Mouse (Mus musculus): Measurements from ENCODE around the gene Kcnk3. TPM values are rescaled to one million over a fixed set of nuclear protein-coding genes. Genes with fewer than 3 reads are reported as not detected.

Kcnk3 gene
- polyA plus RNA-seq, 1 experiment from 2014 or later = 2.1 TPM

DNA sequence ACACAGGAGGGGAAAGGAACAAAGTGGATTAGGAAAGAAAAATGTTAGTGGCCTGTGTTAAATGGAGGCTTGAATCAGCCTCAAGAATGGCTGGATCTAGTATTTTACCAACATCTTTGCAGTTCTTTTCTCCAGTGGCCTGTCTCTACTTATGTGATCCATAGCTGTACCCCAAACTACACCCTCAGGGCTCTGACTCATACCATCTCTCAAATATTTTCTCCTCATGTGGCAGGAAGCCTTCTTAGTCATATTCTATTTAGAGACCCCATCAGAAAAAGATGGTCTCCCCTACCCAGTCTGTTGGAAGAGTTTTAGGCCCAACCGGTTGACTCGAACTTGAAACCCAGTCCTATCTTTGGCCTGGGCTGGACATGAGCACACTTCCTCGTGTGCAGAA lies 28.5 kb upstream of the Kcnk3 start:
- Histone ChIP-seq H3K4me1 (ENCODE audit: control insufficient read depth, insufficient read depth, low read length) (no peaks in the 10 kb centered on the region), H3K9me3 (ENCODE audit: control insufficient read depth, low read length) (no peaks in the 10 kb centered on the region), H3K4me2 (replicated peaks; ENCODE audit: low read depth, low read length) (no peak overlapping the region), H3K36me3 (ENCODE audit: control insufficient read depth, insufficient read depth, low read length) (no peaks in the 10 kb centered on the region), H3K27ac (ENCODE audit: low read depth, low read length) (no peak overlapping the region), H3K9ac (ENCODE audit: low read depth, low read length) (no peak overlapping the region), H3K4me3 (ENCODE audit: low read length) (no peak overlapping the region), H3K27me3 (ENCODE audit: control insufficient read depth, insufficient read depth, low read length) (no peaks in the 10 kb centered on the region)
- WGBS = 84% methylated on average over 3 of the region's 3 CpGs
- no peak for ATAC-seq (ENCODE audit: low FRiP score, low TSS enrichment)

DNA sequence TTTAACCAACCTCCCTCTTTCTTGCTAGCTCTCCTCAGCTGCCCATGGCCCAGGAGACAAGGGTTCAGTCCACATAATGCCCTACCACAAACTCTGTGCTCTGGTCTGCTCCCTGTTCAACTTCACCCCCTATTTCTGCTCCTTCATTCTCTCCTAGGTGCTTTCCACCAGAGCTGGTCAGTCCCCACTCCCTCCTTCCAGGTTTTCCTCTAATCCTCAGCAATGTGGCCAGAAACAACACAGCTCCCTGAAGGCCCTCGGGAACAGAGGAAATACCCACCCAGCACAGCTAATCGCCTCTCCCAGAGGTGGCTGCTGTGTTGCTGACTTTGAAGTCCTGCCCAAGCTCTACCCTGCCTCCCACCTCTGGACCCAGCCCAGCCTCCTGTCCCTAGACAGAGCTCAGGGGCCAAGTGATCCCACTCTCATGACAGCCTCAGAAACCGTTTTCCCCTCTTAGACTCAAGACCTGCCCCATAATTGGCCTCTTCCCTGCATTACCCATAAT lies 27.9 kb upstream of the Kcnk3 start:
- ATAC-seq (ENCODE audit: low FRiP score, low TSS enrichment) = no peak
- Histone ChIP-seq H3K4me1 (ENCODE audit: control insufficient read depth, insufficient read depth, low read length) (no peaks in the 10 kb centered on the region), H3K4me3 (ENCODE audit: low read length) (no peak overlapping the region), H3K4me2 (replicated peaks; ENCODE audit: low read depth, low read length) (no peak overlapping the region), H3K9me3 (ENCODE audit: control insufficient read depth, low read length) (no peaks in the 10 kb centered on the region), H3K36me3 (ENCODE audit: control insufficient read depth, insufficient read depth, low read length) (no peaks in the 10 kb centered on the region), H3K27me3 (ENCODE audit: control insufficient read depth, insufficient read depth, low read length) (no peaks in the 10 kb centered on the region), H3K27ac (ENCODE audit: low read depth, low read length) (no peak overlapping the region), H3K9ac (ENCODE audit: low read depth, low read length) (no peak overlapping the region)
- 14% methylated on average over 3 of the region's 3 CpGs for WGBS

DNA sequence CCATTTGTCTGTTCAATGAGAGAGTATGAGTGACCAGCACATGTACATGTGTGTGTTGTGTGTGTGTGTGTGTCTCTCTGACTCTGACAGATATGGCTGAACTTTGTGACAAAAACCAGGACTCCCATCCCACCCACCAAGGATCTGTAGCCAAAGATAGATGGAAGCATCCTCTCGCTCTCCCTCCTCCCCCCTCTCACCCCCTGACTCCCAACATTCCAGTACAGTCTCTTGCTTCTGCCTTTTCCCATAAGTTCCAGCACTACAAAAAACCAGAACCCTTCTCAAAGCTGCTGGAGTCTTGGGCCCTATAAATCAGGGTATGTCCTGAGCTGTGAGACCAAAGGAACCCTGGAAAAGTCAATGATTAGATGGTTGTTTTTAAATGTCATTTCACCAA lies 19.5 kb upstream of the Kcnk3 start:
- WGBS = 74% methylated on average over 1 of the region's 1 CpGs
- Histone ChIP-seq H3K9ac (ENCODE audit: low read depth, low read length) (no peak overlapping the region), H3K9me3 (ENCODE audit: control insufficient read depth, low read length) (no peaks in the 10 kb centered on the region), H3K4me2 (replicated peaks; ENCODE audit: low read depth, low read length) (no peak overlapping the region), H3K4me3 (ENCODE audit: low read length) (no peak overlapping the region), H3K27ac (ENCODE audit: low read depth, low read length) (no peak overlapping the region), H3K36me3 (ENCODE audit: control insufficient read depth, insufficient read depth, low read length) (no peaks in the 10 kb centered on the region), H3K4me1 (ENCODE audit: control insufficient read depth, insufficient read depth, low read length) (no peaks in the 10 kb centered on the region), H3K27me3 (ENCODE audit: control insufficient read depth, insufficient read depth, low read length) (no peaks in the 10 kb centered on the region)
- no peak for ATAC-seq (ENCODE audit: low FRiP score, low TSS enrichment)

DNA sequence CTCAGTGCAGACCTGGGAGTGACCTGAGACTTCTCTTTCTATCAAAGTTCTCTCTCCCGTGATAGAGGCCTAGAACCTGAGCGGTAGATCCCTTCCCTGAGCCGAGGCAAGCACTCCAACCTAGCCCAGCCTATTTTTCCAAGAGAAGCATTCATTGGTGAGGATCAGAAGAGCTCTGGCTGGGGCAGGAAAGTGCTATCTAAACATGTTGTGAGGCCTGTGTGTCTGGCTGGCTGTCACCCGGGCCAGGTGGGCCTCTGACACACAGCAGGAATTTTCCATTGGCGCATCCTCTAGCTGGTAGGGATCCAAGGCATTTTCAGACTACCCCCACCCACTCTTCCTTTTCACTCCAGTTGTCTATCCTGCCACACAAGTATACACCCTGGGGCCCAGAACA lies 16.1 kb upstream of the Kcnk3 start:
- H3K27ac ChIP-seq (ENCODE audit: low read depth, low read length) = no peak overlapping the region
- H3K36me3 ChIP-seq (ENCODE audit: control insufficient read depth, insufficient read depth, low read length) = no peaks in the 10 kb centered on the region
- H3K4me3 ChIP-seq (ENCODE audit: low read length) = no peak overlapping the region
- H3K9me3 ChIP-seq (ENCODE audit: control insufficient read depth, low read length) = no peaks in the 10 kb centered on the region
- ATAC-seq (ENCODE audit: low FRiP score, low TSS enrichment) = no peak
- WGBS = 66% methylated on average over 5 of the region's 5 CpGs
- H3K27me3 ChIP-seq (ENCODE audit: control insufficient read depth, insufficient read depth, low read length) = no peaks in the 10 kb centered on the region
- no peaks in the 10 kb centered on the region for H3K4me1 ChIP-seq (ENCODE audit: control insufficient read depth, insufficient read depth, low read length)
- no peak overlapping the region for H3K4me2 ChIP-seq (replicated peaks; ENCODE audit: low read depth, low read length)
- no peak overlapping the region for H3K9ac ChIP-seq (ENCODE audit: low read depth, low read length)

DNA sequence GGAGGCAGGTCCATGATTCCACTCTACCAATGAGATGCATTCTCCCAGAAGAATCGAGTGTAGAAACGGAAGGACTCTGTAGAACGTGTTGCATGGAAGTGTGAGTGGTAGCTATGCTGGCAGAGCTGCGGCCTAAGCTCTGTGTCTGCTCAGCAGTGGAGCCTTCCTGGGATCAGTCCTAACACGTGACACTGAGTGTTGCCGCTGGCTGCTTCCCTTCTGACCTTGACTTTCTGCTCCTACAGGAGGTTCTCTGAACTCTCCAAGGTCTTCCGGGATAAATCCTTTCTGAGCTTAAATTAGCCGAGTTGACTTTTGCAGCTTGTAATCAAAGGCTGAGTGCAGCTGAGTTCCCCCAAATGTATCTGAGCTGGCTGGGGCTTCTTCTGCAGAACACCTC lies 13.6 kb upstream of the Kcnk3 start:
- Histone ChIP-seq H3K36me3 (ENCODE audit: control insufficient read depth, insufficient read depth, low read length) (no peaks in the 10 kb centered on the region), H3K27me3 (ENCODE audit: control insufficient read depth, insufficient read depth, low read length) (no peaks in the 10 kb centered on the region), H3K4me1 (ENCODE audit: control insufficient read depth, insufficient read depth, low read length) (no peaks in the 10 kb centered on the region), H3K9me3 (ENCODE audit: control insufficient read depth, low read length) (no peaks in the 10 kb centered on the region), H3K4me3 (ENCODE audit: low read length) (no peak overlapping the region), H3K4me2 (replicated peaks; ENCODE audit: low read depth, low read length) (no peak overlapping the region), H3K27ac (ENCODE audit: low read depth, low read length) (no peak overlapping the region), H3K9ac (ENCODE audit: low read depth, low read length) (no peak overlapping the region)
- ATAC-seq (ENCODE audit: low FRiP score, low TSS enrichment) = no peak
- 89% methylated on average over 8 of the region's 8 CpGs for WGBS

DNA sequence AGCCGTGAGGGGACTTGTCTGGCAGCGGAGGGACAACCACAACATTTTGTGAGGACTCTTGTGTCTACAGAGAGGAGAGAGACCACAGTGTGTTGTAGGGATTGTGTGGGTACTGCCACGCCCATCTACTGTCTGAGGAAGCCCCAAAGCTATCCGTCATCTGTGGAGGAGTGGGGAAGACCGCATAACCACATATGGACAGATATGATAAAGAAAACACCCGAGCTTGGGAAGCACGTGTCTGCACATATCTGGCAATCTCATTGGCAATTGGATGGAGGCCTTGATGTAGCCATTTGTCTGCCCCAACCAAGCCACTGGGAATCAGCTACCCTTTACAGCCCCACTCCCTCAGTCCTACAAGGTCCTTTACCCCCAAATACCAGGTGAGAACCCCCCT lies 11.7 kb upstream of the Kcnk3 start:
- H3K9me3 ChIP-seq (ENCODE audit: control insufficient read depth, low read length) = no peaks in the 10 kb centered on the region
- no peaks in the 10 kb centered on the region for H3K36me3 ChIP-seq (ENCODE audit: control insufficient read depth, insufficient read depth, low read length)
- ATAC-seq (ENCODE audit: low FRiP score, low TSS enrichment) = no peak
- H3K4me3 ChIP-seq (ENCODE audit: low read length) = no peak overlapping the region
- WGBS = 86% methylated on average over 7 of the region's 7 CpGs
- H3K4me2 ChIP-seq (replicated peaks; ENCODE audit: low read depth, low read length) = no peak overlapping the region
- H3K27me3 ChIP-seq (ENCODE audit: control insufficient read depth, insufficient read depth, low read length) = no peaks in the 10 kb centered on the region
- no peak overlapping the region for H3K27ac ChIP-seq (ENCODE audit: low read depth, low read length)
- no peak overlapping the region for H3K9ac ChIP-seq (ENCODE audit: low read depth, low read length)
- H3K4me1 ChIP-seq (ENCODE audit: control insufficient read depth, insufficient read depth, low read length) = no peaks in the 10 kb centered on the region

DNA sequence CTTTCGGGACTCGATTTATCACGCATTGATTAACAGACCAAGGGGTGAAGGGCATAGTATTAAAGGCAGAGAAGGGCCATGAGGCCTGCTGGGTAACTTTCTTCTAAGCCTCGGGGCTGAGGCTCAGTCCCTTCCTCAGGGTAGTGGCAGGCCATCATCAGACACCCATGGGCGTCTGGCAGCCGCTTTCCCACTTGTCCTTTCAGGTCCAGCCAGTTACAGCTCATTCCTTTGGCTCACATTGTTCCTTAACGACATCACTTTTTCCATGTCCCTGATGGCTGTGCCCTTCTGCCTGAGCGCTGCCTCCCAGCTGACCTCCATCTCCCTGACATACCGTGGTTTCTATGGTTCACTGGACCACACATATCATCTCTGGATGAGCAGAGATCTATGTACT lies 10.7 kb upstream of the Kcnk3 start:
- H3K9me3 ChIP-seq (ENCODE audit: control insufficient read depth, low read length) = no peaks in the 10 kb centered on the region
- no peak overlapping the region for H3K9ac ChIP-seq (ENCODE audit: low read depth, low read length)
- no peak overlapping the region for H3K4me3 ChIP-seq (ENCODE audit: low read length)
- no peaks in the 10 kb centered on the region for H3K36me3 ChIP-seq (ENCODE audit: control insufficient read depth, insufficient read depth, low read length)
- 63% methylated on average over 9 of the region's 9 CpGs for WGBS
- H3K4me2 ChIP-seq (replicated peaks; ENCODE audit: low read depth, low read length) = no peak overlapping the region
- ATAC-seq (ENCODE audit: low FRiP score, low TSS enrichment) = no peak
- no peak overlapping the region for H3K27ac ChIP-seq (ENCODE audit: low read depth, low read length)
- H3K4me1 ChIP-seq (ENCODE audit: control insufficient read depth, insufficient read depth, low read length) = no peaks in the 10 kb centered on the region
- H3K27me3 ChIP-seq (ENCODE audit: control insufficient read depth, insufficient read depth, low read length) = no peaks in the 10 kb centered on the region

DNA sequence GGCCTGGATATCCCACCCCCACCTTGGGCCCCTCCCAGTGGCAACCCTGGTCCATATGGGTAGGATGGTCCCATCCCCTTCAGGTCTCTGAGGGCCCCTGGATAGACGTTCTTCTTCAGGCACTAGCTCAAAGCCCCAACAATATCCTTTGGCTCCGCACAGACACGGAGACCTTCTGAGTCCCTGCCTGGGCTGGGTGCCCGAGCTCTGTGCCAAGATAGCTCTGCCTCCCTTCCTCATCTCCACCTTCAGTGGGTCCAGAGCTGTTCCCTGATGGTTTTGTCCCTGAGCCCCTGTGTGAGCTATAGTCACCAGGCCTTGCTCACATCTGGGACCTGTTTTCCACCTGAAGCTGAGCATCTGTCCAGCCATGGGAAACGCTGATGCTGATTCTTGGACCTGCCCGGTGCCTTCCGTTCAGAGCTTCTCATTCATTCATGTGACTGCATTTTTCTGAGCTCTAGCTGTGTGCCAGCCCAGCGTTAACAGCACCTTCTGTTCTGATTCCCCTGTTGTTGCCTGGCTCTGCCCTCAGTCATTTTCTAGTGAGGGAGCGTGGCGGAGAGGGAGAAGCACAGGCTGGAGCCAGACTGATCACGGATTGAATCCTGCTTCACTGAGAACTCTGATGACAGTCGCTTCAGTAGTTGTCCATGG lies 10.2 kb upstream of the Kcnk3 start:
- Histone ChIP-seq H3K9me3 (ENCODE audit: control insufficient read depth, low read length) (no peaks in the 10 kb centered on the region), H3K4me1 (ENCODE audit: control insufficient read depth, insufficient read depth, low read length) (no peaks in the 10 kb centered on the region), H3K36me3 (ENCODE audit: control insufficient read depth, insufficient read depth, low read length) (no peaks in the 10 kb centered on the region), H3K9ac (ENCODE audit: low read depth, low read length) (no peak overlapping the region), H3K27ac (ENCODE audit: low read depth, low read length) (no peak overlapping the region), H3K4me2 (replicated peaks; ENCODE audit: low read depth, low read length) (no peak overlapping the region), H3K27me3 (ENCODE audit: control insufficient read depth, insufficient read depth, low read length) (no peaks in the 10 kb centered on the region), H3K4me3 (ENCODE audit: low read length) (no peak overlapping the region)
- ATAC-seq (ENCODE audit: low FRiP score, low TSS enrichment) = no peak
- 79% methylated on average over 12 of the region's 12 CpGs for WGBS

DNA sequence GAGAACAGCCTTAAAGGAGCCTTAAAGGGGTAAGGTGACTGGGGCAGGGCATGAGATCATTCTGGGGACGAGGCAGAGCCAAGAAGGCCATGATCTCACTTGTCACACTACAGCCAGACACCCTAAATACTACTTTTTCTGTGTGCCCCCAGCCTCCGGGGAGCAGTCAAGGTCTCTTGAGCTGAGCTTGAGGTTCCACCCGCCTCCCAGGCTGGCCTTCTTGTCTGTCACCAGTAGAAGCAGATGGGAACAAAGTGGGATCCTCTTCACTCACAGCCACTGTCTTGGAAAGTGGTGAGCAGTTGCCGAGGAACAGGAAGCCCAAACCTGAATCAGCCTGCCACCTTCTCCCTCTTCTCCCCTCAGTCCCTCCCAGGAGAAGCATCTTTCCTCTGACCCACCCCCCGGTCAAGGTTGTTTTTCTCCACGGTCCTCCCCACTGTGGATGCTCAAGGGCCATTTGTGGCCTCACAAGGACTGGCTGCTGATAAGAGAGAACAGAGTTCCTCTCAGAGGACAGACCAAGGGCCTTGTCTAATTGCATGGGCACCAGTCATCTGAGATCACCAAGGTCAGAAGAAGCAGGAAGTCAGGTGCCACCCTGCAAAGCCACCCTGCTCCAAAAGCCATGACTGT lies 9.4 kb upstream of the Kcnk3 start:
- no peaks in the 10 kb centered on the region for H3K4me1 ChIP-seq (ENCODE audit: control insufficient read depth, insufficient read depth, low read length)
- H3K9ac ChIP-seq (ENCODE audit: low read depth, low read length) = no peak overlapping the region
- no peak overlapping the region for H3K4me3 ChIP-seq (ENCODE audit: low read length)
- no peak overlapping the region for H3K4me2 ChIP-seq (replicated peaks; ENCODE audit: low read depth, low read length)
- no peaks in the 10 kb centered on the region for H3K36me3 ChIP-seq (ENCODE audit: control insufficient read depth, insufficient read depth, low read length)
- H3K27ac ChIP-seq (ENCODE audit: low read depth, low read length) = no peak overlapping the region
- ATAC-seq (ENCODE audit: low FRiP score, low TSS enrichment) = no peak
- 77% methylated on average over 6 of the region's 6 CpGs for WGBS
- no peaks in the 10 kb centered on the region for H3K27me3 ChIP-seq (ENCODE audit: control insufficient read depth, insufficient read depth, low read length)
- H3K9me3 ChIP-seq (ENCODE audit: control insufficient read depth, low read length) = no peaks in the 10 kb centered on the region

All from kidney, embryonic 14.5 days (tissue).